Mouse (Mus musculus) stomach, embryonic 15.5 days (tissue): ENCODE measurements at regions not wholly inside any gene's neighbourhood (a gene's known extent, or its start where the extent isn't known, plus 50 kb on each side); places are given as distances from the start of the nearest gene placed in this dataset.
"Not testable (repeated sequence)": the region's sequence is repeated elsewhere in the genome, so short reads cannot be mapped to it uniquely, and the experiment has no call there.

Experiments used
- ATAC-seq: fragments of 200-750 bp; cut with Nextera tagmentation; 2 replicates; pipeline ENCODE4 v1.8.0; 2017; ENCODE audit warnings: low read depth, moderate number of reproducible peaks, moderate TSS enrichment; ENCODE audit not compliant: insufficient read depth, low FRiP score
- H3K27ac ChIP-seq: fragments of 300-500 bp; sonication (generic); 2 replicates; pipeline ENCODE4 v1.5.1; 2015; ENCODE audit warnings: mild to moderate bottlenecking, inconsistent platforms
- H3K27me3 ChIP-seq: fragments of 300-500 bp; sonication (generic); replicated peaks from 2 replicates; pipeline ENCODE4 v1.6.1; 2015; ENCODE audit warnings: inconsistent platforms
- H3K36me3 ChIP-seq: fragments of 300-500 bp; sonication (generic); 2 replicates; pipeline ENCODE4 v1.6.1; 2015; ENCODE audit warnings: inconsistent platforms
- H3K4me1 ChIP-seq: fragments of 300-500 bp; sonication (generic); 2 replicates; pipeline ENCODE4 v1.6.1; 2015; ENCODE audit warnings: inconsistent platforms
- H3K4me2 ChIP-seq: fragments of 300-500 bp; sonication (generic); 2 replicates; pipeline ENCODE4 v1.6.1; 2015; ENCODE audit warnings: mild to moderate bottlenecking, inconsistent platforms
- H3K4me3 ChIP-seq: fragments of 300-500 bp; sonication (generic); replicated peaks from 2 replicates; pipeline ENCODE4 v1.5.1; 2015; ENCODE audit warnings: inconsistent platforms
- H3K9ac ChIP-seq: fragments of 300-500 bp; sonication (generic); 2 replicates; pipeline ENCODE4 v1.6.1; 2015; ENCODE audit warnings: inconsistent platforms
- H3K9me3 ChIP-seq: fragments of 300-500 bp; sonication (generic); 2 replicates; pipeline ENCODE4 v1.6.1; 2016; ENCODE audit warnings: inconsistent platforms
- WGBS: fragments of 180-500 bp; shearing (Covaris S2); methylation state at CpG from one replicate; pipeline ENCODE4 v1.1.7; 2015; 5-methylcytosine and 5-hydroxymethylcytosine counted together

GRCm38 (mm10) chr10:43674749-43675148 is 96.7 kb downstream of the Cd24a start:
- no peak for ATAC-seq
- 60% methylated on average over 1 of the region's 1 CpGs for whole genome bisulfite sequencing
- no peaks in the 10 kb centered on the region for H3K9me3 ChIP-seq

GRCm38 (mm10) chr10:43675495-43675894 is 97.4 kb downstream of the Cd24a start:
- 76% methylated on average over 1 of the region's 1 CpGs for WGBS
- not testable (repeated sequence) for ATAC-seq, H3K27ac ChIP-seq, H3K36me3 ChIP-seq, H3K9me3 ChIP-seq, H3K4me3 ChIP-seq, H3K4me1 ChIP-seq, H3K27me3 ChIP-seq, H3K9ac ChIP-seq, H3K4me2 ChIP-seq

More at GRCm38 (mm10) chr10:43674749-43675148, 96.7 kb downstream of the Cd24a start:
- no peak overlapping the region for H3K4me3 ChIP-seq
- H3K27me3 ChIP-seq: no peaks in the 10 kb centered on the region
- no peak overlapping the region for H3K27ac ChIP-seq
- H3K4me1 ChIP-seq: no peaks in the 10 kb centered on the region
- H3K4me2 ChIP-seq: no peak overlapping the region
- H3K36me3 ChIP-seq: no peaks in the 10 kb centered on the region
- no peak overlapping the region for H3K9ac ChIP-seq

- H3K4me1 ChIP-seq: no peaks in the 10 kb centered on the region
- H3K27ac ChIP-seq: no peak overlapping the region
- no peak for ATAC-seq
- H3K4me3 ChIP-seq: no peak overlapping the region
- H3K4me2 ChIP-seq: no peak overlapping the region
- no peaks in the 10 kb centered on the region for H3K27me3 ChIP-seq
- H3K9ac ChIP-seq: no peak overlapping the region
- WGBS: 74% methylated on average over 5 of the region's 5 CpGs
- no peaks in the 10 kb centered on the region for H3K9me3 ChIP-seq
- no peaks in the 10 kb centered on the region for H3K36me3 ChIP-seq
Measured at GRCm38 (mm10) chr10:43676289-43676688, 98.2 kb downstream of the Cd24a start.

- Histone ChIP-seq H3K27me3 (no peaks in the 10 kb centered on the region), H3K4me1 (peaks cover 9% of the 10 kb centered on the region), H3K9ac (no peak overlapping the region), H3K36me3 (no peaks in the 10 kb centered on the region), H3K4me3 (no peak overlapping the region), H3K9me3 (no peaks in the 10 kb centered on the region), H3K4me2 (no peak overlapping the region), H3K27ac (peak overlapping the region; percentile 72)
- ATAC-seq: peak; percentile 89
- WGBS: 40% methylated on average over 12 of the region's 12 CpGs
Measured at GRCm38 (mm10) chr10:43684247-43685033, 106.4 kb downstream of the Cd24a start.

- peak overlapping the region; percentile 29 for H3K4me2 ChIP-seq
- no peak overlapping the region for H3K27ac ChIP-seq
- peaks cover 16% of the 10 kb centered on the region for H3K4me1 ChIP-seq
- H3K36me3 ChIP-seq: no peaks in the 10 kb centered on the region
- H3K9me3 ChIP-seq: no peaks in the 10 kb centered on the region
- ATAC-seq: 0 out of 2 replicates have a peak, but pooled peaks have one; percentile 21
- 5% methylated on average over 10 of the region's 10 CpGs for WGBS
- no peaks in the 10 kb centered on the region for H3K27me3 ChIP-seq
- no peak overlapping the region for H3K4me3 ChIP-seq
- no peak overlapping the region for H3K9ac ChIP-seq
Measured at GRCm38 (mm10) chr10:43689161-43689913, 111.3 kb downstream of the Cd24a start.

GRCm38 (mm10) chr10:43689914-43690316 is 111.8 kb downstream of the Cd24a start:
- peaks cover 10% of the 10 kb centered on the region for H3K4me1 ChIP-seq
- H3K9ac ChIP-seq: no peak overlapping the region
- H3K4me2 ChIP-seq: peak overlapping the region; percentile 29
- no peaks in the 10 kb centered on the region for H3K9me3 ChIP-seq
- H3K27me3 ChIP-seq: no peaks in the 10 kb centered on the region
- no peak overlapping the region for H3K4me3 ChIP-seq
- no peak overlapping the region for H3K27ac ChIP-seq
- whole genome bisulfite sequencing: 27% methylated on average over 8 of the region's 8 CpGs
- no peak for ATAC-seq
- no peaks in the 10 kb centered on the region for H3K36me3 ChIP-seq

GRCm38 (mm10) chr10:43693974-43694373 is 115.9 kb downstream of the Cd24a start:
- Histone ChIP-seq H3K9ac (no peak overlapping the region), H3K4me3 (no peak overlapping the region), H3K36me3 (no peaks in the 10 kb centered on the region), H3K9me3 (no peaks in the 10 kb centered on the region), H3K4me1 (peaks cover 10% of the 10 kb centered on the region), H3K4me2 (no peak overlapping the region), H3K27ac (peak overlapping the region; percentile 52), H3K27me3 (no peaks in the 10 kb centered on the region)
- 50% methylated on average over 5 of the region's 5 CpGs for WGBS
- ATAC-seq: peak; percentile 59; the same call in 1 of the 2 replicates

GRCm38 (mm10) chr10:43694508-43694907 is 116.4 kb downstream of the Cd24a start:
- Histone ChIP-seq H3K9me3 (no peaks in the 10 kb centered on the region), H3K4me2 (no peak overlapping the region), H3K36me3 (no peaks in the 10 kb centered on the region), H3K9ac (no peak overlapping the region), H3K4me1 (peaks cover 6% of the 10 kb centered on the region), H3K27ac (peak overlapping the region; percentile 52), H3K27me3 (no peaks in the 10 kb centered on the region), H3K4me3 (no peak overlapping the region)
- WGBS: 30% methylated on average over 6 of the region's 6 CpGs
- ATAC-seq: 0 out of 2 replicates have a peak, but pooled peaks have one; percentile 50

- H3K4me1 ChIP-seq: peaks cover under 1% of the 10 kb centered on the region; the same call in 1 of the 2 replicates
- no peaks in the 10 kb centered on the region for H3K36me3 ChIP-seq
- H3K4me3 ChIP-seq: no peak overlapping the region
- WGBS: 70% methylated on average over 10 of the region's 10 CpGs
- H3K27me3 ChIP-seq: no peaks in the 10 kb centered on the region
- no peak overlapping the region for H3K9ac ChIP-seq
- ATAC-seq: no peak
- H3K4me2 ChIP-seq: no peak overlapping the region
- H3K9me3 ChIP-seq: no peaks in the 10 kb centered on the region
- no peak overlapping the region for H3K27ac ChIP-seq
Measured at GRCm38 (mm10) chr10:43695470-43695869, 117.4 kb downstream of the Cd24a start.

- Histone ChIP-seq H3K4me1 (no peaks in the 10 kb centered on the region; the same call in 1 of the 2 replicates), H3K27ac (no peak overlapping the region), H3K4me2 (no peak overlapping the region), H3K36me3 (no peaks in the 10 kb centered on the region), H3K9ac (no peak overlapping the region), H3K27me3 (no peaks in the 10 kb centered on the region), H3K9me3 (no peaks in the 10 kb centered on the region), H3K4me3 (no peak overlapping the region)
- no peak for ATAC-seq
- 27% methylated on average over 2 of the region's 2 CpGs for WGBS
Measured at GRCm38 (mm10) chr10:43697917-43698316, 119.8 kb downstream of the Cd24a start.

GRCm38 (mm10) chr10:43700371-43701289 is 122.5 kb downstream of the Cd24a start:
- H3K4me2 ChIP-seq: no peak overlapping the region
- no peak overlapping the region for H3K9ac ChIP-seq
- H3K4me1 ChIP-seq: no peaks in the 10 kb centered on the region
- no peak for ATAC-seq
- H3K4me3 ChIP-seq: no peak overlapping the region
- no peaks in the 10 kb centered on the region for H3K9me3 ChIP-seq
- no peaks in the 10 kb centered on the region for H3K36me3 ChIP-seq
- 84% methylated on average over 13 of the region's 13 CpGs for WGBS
- no peak overlapping the region for H3K27ac ChIP-seq
- no peaks in the 10 kb centered on the region for H3K27me3 ChIP-seq
